Mouse (Mus musculus): Measurements from ENCODE around the gene Rfc1.

DNA sequence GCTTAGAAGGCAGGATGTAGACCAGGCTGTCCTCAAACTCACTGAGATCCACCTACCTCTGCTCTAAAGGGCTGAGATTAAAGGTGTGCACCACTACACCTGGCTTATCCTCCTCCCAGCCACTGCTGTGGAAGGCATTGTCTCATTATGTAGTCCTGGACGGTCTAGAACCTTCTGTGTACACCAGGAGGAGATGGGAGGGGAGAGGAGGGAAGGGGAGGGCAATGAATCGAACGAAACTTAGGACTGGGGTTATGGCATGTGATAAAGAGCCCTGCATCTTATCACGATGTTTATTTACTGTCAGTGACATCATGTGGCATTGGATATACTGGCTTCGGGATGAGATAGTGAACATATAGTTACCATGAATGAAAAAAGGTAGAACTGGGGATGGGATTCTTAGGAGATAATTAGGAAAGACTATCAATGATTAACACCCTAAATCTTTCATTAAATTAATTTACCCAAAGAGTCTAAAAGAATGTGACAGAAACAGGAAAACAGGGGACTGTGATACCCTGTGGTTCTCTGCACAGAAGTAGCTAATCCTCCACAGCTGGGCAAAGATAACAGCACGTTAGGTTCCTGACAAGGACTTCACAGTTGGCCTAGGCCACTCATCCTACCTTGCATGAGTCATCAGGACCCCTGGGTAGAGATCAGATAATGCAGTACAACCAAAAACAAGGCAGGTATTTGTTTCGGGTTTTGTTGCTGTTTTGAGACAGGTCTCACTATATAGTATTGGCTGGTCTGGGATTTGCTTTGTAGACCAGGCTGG lies 37.1 kb downstream of the Rfc1 start:
- TF ChIP-seq CTCF (IDR thresholded peaks at IDR 0.05; ENCODE audit: control insufficient read depth, insufficient read depth, low read length), result no peak
- TF ChIP-seq POLR2A (IDR thresholded peaks at IDR 0.05; ENCODE audit: borderline replicate concordance, control insufficient read depth, low read depth, low read length), result no peak

All from bone marrow, adult 2 months (tissue).